Comparison of ENCODE assay signal across 8 mouse cellular contexts in genomic region chr1:173350372-173350957, GRCm38 (mm10). TPM values are rescaled to one million over a fixed set of nuclear protein-coding genes. Genes with fewer than 3 reads are reported as not detected.
DNase-seq lines count a peak whose midpoint lies in the region; ATAC-seq and TF ChIP-seq lines count a peak whose summit lies in the region.

Gene Aim2, plus strand, starts transcription at chr1:173350879.

- no peak for DNase-seq in neural tube, embryonic 11.5 days (ENCODE audit: low spot score)
- no peak for DNase-seq in neural tube, embryonic 10.5 days (ENCODE audit: extremely low spot score, low spot score)
- DNase-seq in stomach, postnatal 0 days (ENCODE audit: low spot score), result no peak
- no peak for DNase-seq in ovary, postnatal 14 days (ENCODE audit: low spot score)
- DNase-seq in cerebellum, postnatal 36 days, result no peak
- no peak for DNase-seq in right cerebral cortex, postnatal 36 days (ENCODE audit: low spot score in 2 of 2)

- no peaks in the 10 kb centered on the region for H3K27me3 ChIP-seq in neural tube, embryonic 11.5 days (ENCODE audit: control insufficient read depth, insufficient read depth, low read length)
- no peaks in the 10 kb centered on the region for H3K27me3 ChIP-seq in forebrain, embryonic 16.5 days (replicated peaks; ENCODE audit: control insufficient read depth, insufficient read depth, low read length)
- peaks cover 3% of the 10 kb centered on the region; the same call in 1 of the 2 replicates for H3K27me3 ChIP-seq in liver, embryonic 15.5 days
- H3K27me3 ChIP-seq in stomach, postnatal 0 days (ENCODE audit: control insufficient read depth, insufficient read depth, low read length), result no peaks in the 10 kb centered on the region

- no peaks in the 10 kb centered on the region for H3K4me1 ChIP-seq in neural tube, embryonic 11.5 days (ENCODE audit: control insufficient read depth, insufficient read depth, low read length)
- H3K4me1 ChIP-seq in forebrain, embryonic 16.5 days (replicated peaks; ENCODE audit: control insufficient read depth, insufficient read depth, low read length), result peaks cover 9% of the 10 kb centered on the region
- peaks cover 51% of the 10 kb centered on the region for H3K4me1 ChIP-seq in liver, embryonic 15.5 days (replicated peaks)
- H3K4me1 ChIP-seq in stomach, postnatal 0 days (replicated peaks; ENCODE audit: control insufficient read depth, insufficient read depth), result no peaks in the 10 kb centered on the region

- no peaks in the 10 kb centered on the region for H3K36me3 ChIP-seq in neural tube, embryonic 11.5 days (ENCODE audit: control insufficient read depth, insufficient read depth, low read length)
- H3K36me3 ChIP-seq in forebrain, embryonic 16.5 days (ENCODE audit: control insufficient read depth, insufficient read depth), result peaks cover 7% of the 10 kb centered on the region; the same call in 1 of the 2 replicates
- no peaks in the 10 kb centered on the region; the same call in 1 of the 2 replicates for H3K36me3 ChIP-seq in liver, embryonic 15.5 days (replicated peaks)
- no peaks in the 10 kb centered on the region for H3K36me3 ChIP-seq in stomach, postnatal 0 days (ENCODE audit: control insufficient read depth, insufficient read depth, low read length)

- H3K27ac ChIP-seq in neural tube, embryonic 11.5 days (ENCODE audit: low read depth, low read length), result no peak within 1 kb of the TSS
- H3K27ac ChIP-seq in forebrain, embryonic 16.5 days (ENCODE audit: low read length), result no peak within 1 kb of the TSS
- H3K27ac ChIP-seq in liver, embryonic 15.5 days (replicated peaks), result peak within 1 kb of the TSS; percentile 77
- H3K27ac ChIP-seq in stomach, postnatal 0 days (replicated peaks), result no peak within 1 kb of the TSS

- no peak for TF ChIP-seq EP300 in stomach, postnatal 0 days (optimal IDR thresholded peaks at IDR 0.05)

- H3K4me2 ChIP-seq in neural tube, embryonic 11.5 days (ENCODE audit: low read depth), result peak within 1 kb of the TSS; percentile 46
- peak within 1 kb of the TSS; percentile 47 for H3K4me2 ChIP-seq in forebrain, embryonic 16.5 days (ENCODE audit: low read length)
- peak within 1 kb of the TSS; percentile 78 for H3K4me2 ChIP-seq in liver, embryonic 15.5 days
- peak within 1 kb of the TSS; percentile 42 for H3K4me2 ChIP-seq in stomach, postnatal 0 days (replicated peaks; ENCODE audit: low read depth)

- WGBS in neural tube, embryonic 11.5 days, result 10% methylated on average over 10 of the region's 10 CpGs
- 8% methylated on average over 10 of the region's 10 CpGs for WGBS in forebrain, embryonic 16.5 days
- WGBS in liver, embryonic 15.5 days (ENCODE audit: insufficient replicate concordance), result 7% methylated on average over 10 of the region's 10 CpGs
- 8% methylated on average over 10 of the region's 10 CpGs for WGBS in stomach, postnatal 0 days

- H3K9ac ChIP-seq in neural tube, embryonic 11.5 days (ENCODE audit: low read length), result peak within 1 kb of the TSS; percentile 52
- peak within 1 kb of the TSS; percentile 43; the same call in 1 of the 2 replicates for H3K9ac ChIP-seq in forebrain, embryonic 16.5 days (replicated peaks; ENCODE audit: low read depth, low read length)
- peak within 1 kb of the TSS; percentile 64 for H3K9ac ChIP-seq in liver, embryonic 15.5 days
- no peak within 1 kb of the TSS for H3K9ac ChIP-seq in stomach, postnatal 0 days (ENCODE audit: low read length)

- peak; percentile 63 for ATAC-seq in neural tube, embryonic 11.5 days (ENCODE audit: insufficient read depth, low FRiP score, low TSS enrichment)
- peak; percentile 63 for ATAC-seq in forebrain, embryonic 16.5 days
- ATAC-seq in liver, embryonic 15.5 days (ENCODE audit: insufficient read depth), result peak; percentile 85
- no peak for ATAC-seq in stomach, postnatal 0 days (ENCODE audit: low FRiP score, low TSS enrichment)

- no peak for TF ChIP-seq CTCF in stomach, postnatal 0 days (IDR thresholded peaks at IDR 0.05; ENCODE audit: low read depth)

- H3K4me3 ChIP-seq in neural tube, embryonic 11.5 days (ENCODE audit: low read depth, low read length), result peak within 1 kb of the TSS; percentile 30
- peak within 1 kb of the TSS; percentile 34 for H3K4me3 ChIP-seq in forebrain, embryonic 16.5 days (replicated peaks; ENCODE audit: low read length)
- H3K4me3 ChIP-seq in liver, embryonic 15.5 days (replicated peaks), result peak within 1 kb of the TSS; percentile 59
- H3K4me3 ChIP-seq in stomach, postnatal 0 days (ENCODE audit: low read depth, low read length), result no peak within 1 kb of the TSS

- H3K9me3 ChIP-seq in neural tube, embryonic 11.5 days (ENCODE audit: control insufficient read depth, low read length), result no peaks in the 10 kb centered on the region
- H3K9me3 ChIP-seq in forebrain, embryonic 16.5 days (ENCODE audit: control insufficient read depth, low read length), result no peaks in the 10 kb centered on the region
- no peaks in the 10 kb centered on the region for H3K9me3 ChIP-seq in liver, embryonic 15.5 days (replicated peaks)
- H3K9me3 ChIP-seq in stomach, postnatal 0 days (ENCODE audit: control insufficient read depth, low read length), result no peaks in the 10 kb centered on the region

RNA-seq across cellular contexts. Expression of gene Aim2, which starts in this region (rescaled TPM):
- 2.2 and 3.5 TPM in 2 replicates for polyA plus RNA-seq in neural tube, embryonic 11.5 days (2014; fragmentation: Nextera tagmentation; extraction: Ambion mirVana)
- polyA plus RNA-seq in forebrain, embryonic 16.5 days (2015; fragmentation: Nextera tagmentation; extraction: Ambion mirVana), result 3.0 and 4.0 TPM in 2 replicates
- 3.3 and 4.2 TPM in 2 replicates for polyA plus RNA-seq in liver, embryonic 15.5 days (2015; fragmentation: Nextera tagmentation; extraction: Ambion mirVana)
- polyA plus RNA-seq in stomach, postnatal 0 days (2015; fragmentation: Nextera tagmentation; extraction: Ambion mirVana), result 3.9 and 4.7 TPM in 2 replicates
